ENCODE assay signal across 8 mouse cellular contexts in the genomic region with DNA sequence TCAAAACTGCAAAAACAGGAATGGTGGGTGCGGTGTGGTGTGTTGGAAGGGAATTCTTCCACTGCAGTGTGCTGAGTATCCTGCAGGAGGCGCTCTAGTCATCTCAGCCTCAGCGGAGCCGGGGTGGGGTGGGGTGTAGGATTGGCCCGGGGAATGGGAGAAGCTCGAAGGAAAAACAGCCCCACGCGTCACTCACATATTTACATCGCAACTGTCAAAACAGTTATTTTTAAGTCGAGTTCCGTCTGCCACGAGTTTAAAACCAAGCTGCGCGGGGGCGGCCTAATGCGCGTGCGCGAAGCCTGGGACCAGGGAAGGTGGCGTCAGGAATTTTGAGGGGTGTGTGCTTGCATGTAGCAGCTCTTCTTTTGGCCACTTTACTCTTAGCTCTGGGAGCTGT. TPM values are rescaled to one million over a fixed set of nuclear protein-coding genes. Genes with fewer than 3 reads are reported as not detected.
DNase-seq lines count a peak whose midpoint lies in the region; ATAC-seq and TF ChIP-seq lines count a peak whose summit lies in the region.

No protein-coding gene starts in this region.

- H3K9me3 ChIP-seq in embryonic facial prominence, embryonic 11.5 days (replicated peaks; ENCODE audit: control insufficient read depth, low read length) = no peaks in the 10 kb centered on the region
- no peaks in the 10 kb centered on the region for H3K9me3 ChIP-seq in heart, embryonic 10.5 days
- H3K9me3 ChIP-seq in kidney, embryonic 15.5 days (replicated peaks) = no peaks in the 10 kb centered on the region
- no peaks in the 10 kb centered on the region for H3K9me3 ChIP-seq in limb, embryonic 13.5 days
- no peaks in the 10 kb centered on the region for H3K9me3 ChIP-seq in midbrain, embryonic 14.5 days (ENCODE audit: control insufficient read depth, low read length)

- H3K27ac ChIP-seq in thymus, adult 2 months (ENCODE audit: control insufficient read depth, insufficient read depth, low read length) = no peak overlapping the region
- no peak overlapping the region for H3K27ac ChIP-seq in embryonic facial prominence, embryonic 11.5 days (replicated peaks; ENCODE audit: low read depth, low read length)
- H3K27ac ChIP-seq in heart, embryonic 10.5 days = peak overlapping the region; percentile 25; the same call in 1 of the 2 replicates
- H3K27ac ChIP-seq in kidney, embryonic 15.5 days = no peak overlapping the region
- no peak overlapping the region for H3K27ac ChIP-seq in limb, embryonic 13.5 days
- H3K27ac ChIP-seq in midbrain, embryonic 14.5 days (replicated peaks; ENCODE audit: low read depth, low read length) = peak overlapping the region; percentile 61

- TF ChIP-seq CTCF in thymus, adult 2 months (IDR thresholded peaks at IDR 0.05; ENCODE audit: borderline replicate concordance, control insufficient read depth, extremely low read depth, insufficient read depth, low read length, poor library complexity) = peak; percentile 69; the same call in 1 of the 2 replicates

- no peak for ATAC-seq in embryonic facial prominence, embryonic 11.5 days (replicated peaks; ENCODE audit: insufficient number of reproducible peaks, low FRiP score, low TSS enrichment, low read depth)
- 0 out of 2 replicates have a peak, but pooled peaks have one; percentile 56 for ATAC-seq in kidney, embryonic 15.5 days (replicated peaks; ENCODE audit: low FRiP score)
- peak; percentile 38 for ATAC-seq in limb, embryonic 13.5 days (ENCODE audit: low FRiP score, low read depth)
- ATAC-seq in midbrain, embryonic 14.5 days (ENCODE audit: low FRiP score, low TSS enrichment) = no peak

- DNase-seq in thymus, adult 2 months = peak; percentile 22
- DNase-seq in thymus, adult 18-20 months = no peak
- peak; percentile 64 for DNase-seq in embryonic facial prominence, embryonic 11.5 days (ENCODE audit: low spot score)
- DNase-seq in heart, embryonic 10.5 days (ENCODE audit: low spot score) = no peak
- peak; percentile 73 for DNase-seq in midbrain, embryonic 14.5 days
- peak; percentile 77 for DNase-seq in testis, postnatal 10 days (ENCODE audit: low spot score)

- no peak overlapping the region for H3K9ac ChIP-seq in embryonic facial prominence, embryonic 11.5 days (replicated peaks; ENCODE audit: low read length)
- H3K9ac ChIP-seq in kidney, embryonic 15.5 days = no peak overlapping the region
- H3K9ac ChIP-seq in limb, embryonic 13.5 days = no peak overlapping the region
- 0 out of 2 replicates have a peak overlapping the region, but pooled peaks have one; percentile 12 for H3K9ac ChIP-seq in midbrain, embryonic 14.5 days (replicated peaks; ENCODE audit: low read length)

- peak overlapping the region; percentile 22; the same call in 1 of the 2 replicates for H3K4me2 ChIP-seq in embryonic facial prominence, embryonic 11.5 days (ENCODE audit: low read depth, low read length)
- peak overlapping the region; percentile 52 for H3K4me2 ChIP-seq in kidney, embryonic 15.5 days
- peak overlapping the region; percentile 56 for H3K4me2 ChIP-seq in limb, embryonic 13.5 days (replicated peaks)
- peak overlapping the region; percentile 41 for H3K4me2 ChIP-seq in midbrain, embryonic 14.5 days (ENCODE audit: low read length)

- H3K27me3 ChIP-seq in thymus, adult 2 months (ENCODE audit: control insufficient read depth, insufficient read depth, low read length) = no peaks in the 10 kb centered on the region
- peaks cover 3% of the 10 kb centered on the region; the same call in 1 of the 2 replicates for H3K27me3 ChIP-seq in embryonic facial prominence, embryonic 11.5 days (ENCODE audit: control insufficient read depth, insufficient read depth, low read length)
- peaks cover 45% of the 10 kb centered on the region for H3K27me3 ChIP-seq in heart, embryonic 10.5 days (ENCODE audit: insufficient read depth, poor library complexity, severe bottlenecking)
- H3K27me3 ChIP-seq in kidney, embryonic 15.5 days = peaks cover 46% of the 10 kb centered on the region
- H3K27me3 ChIP-seq in limb, embryonic 13.5 days = peaks cover 36% of the 10 kb centered on the region
- H3K27me3 ChIP-seq in midbrain, embryonic 14.5 days (ENCODE audit: control insufficient read depth, insufficient read depth, low read length) = no peaks in the 10 kb centered on the region

- H3K36me3 ChIP-seq in thymus, adult 2 months (ENCODE audit: control insufficient read depth, insufficient read depth, low read length) = no peaks in the 10 kb centered on the region
- H3K36me3 ChIP-seq in embryonic facial prominence, embryonic 11.5 days (replicated peaks; ENCODE audit: control insufficient read depth, insufficient read depth, low read depth, low read length) = no peaks in the 10 kb centered on the region
- no peaks in the 10 kb centered on the region for H3K36me3 ChIP-seq in heart, embryonic 10.5 days
- no peaks in the 10 kb centered on the region for H3K36me3 ChIP-seq in kidney, embryonic 15.5 days
- H3K36me3 ChIP-seq in limb, embryonic 13.5 days = no peaks in the 10 kb centered on the region
- no peaks in the 10 kb centered on the region for H3K36me3 ChIP-seq in midbrain, embryonic 14.5 days (ENCODE audit: control insufficient read depth, insufficient read depth, low read length)

- no peaks in the 10 kb centered on the region; the same call in 1 of the 2 replicates for H3K4me1 ChIP-seq in thymus, adult 2 months (replicated peaks; ENCODE audit: control insufficient read depth, insufficient read depth, low read length)
- no peaks in the 10 kb centered on the region; the same call in 1 of the 2 replicates for H3K4me1 ChIP-seq in embryonic facial prominence, embryonic 11.5 days (ENCODE audit: control insufficient read depth, insufficient read depth, low read length)
- H3K4me1 ChIP-seq in heart, embryonic 10.5 days = peaks cover 42% of the 10 kb centered on the region
- H3K4me1 ChIP-seq in kidney, embryonic 15.5 days = peaks cover 26% of the 10 kb centered on the region
- H3K4me1 ChIP-seq in limb, embryonic 13.5 days = peaks cover 31% of the 10 kb centered on the region
- H3K4me1 ChIP-seq in midbrain, embryonic 14.5 days (ENCODE audit: control insufficient read depth, insufficient read depth, low read length) = peaks cover 49% of the 10 kb centered on the region

- 10% methylated on average over 20 of the region's 20 CpGs for WGBS in thymus, adult 2 months
- 5% methylated on average over 20 of the region's 20 CpGs for WGBS in embryonic facial prominence, embryonic 11.5 days
- WGBS in heart, embryonic 10.5 days = 4% methylated on average over 20 of the region's 20 CpGs
- WGBS in kidney, embryonic 15.5 days = 4% methylated on average over 20 of the region's 20 CpGs
- WGBS in limb, embryonic 13.5 days = 6% methylated on average over 20 of the region's 20 CpGs
- 6% methylated on average over 20 of the region's 20 CpGs for WGBS in midbrain, embryonic 14.5 days

- no peak overlapping the region for H3K4me3 ChIP-seq in thymus, adult 2 months (ENCODE audit: control insufficient read depth, insufficient read depth, low read length)
- peak overlapping the region; percentile 14; the same call in 1 of the 2 replicates for H3K4me3 ChIP-seq in embryonic facial prominence, embryonic 11.5 days (ENCODE audit: low read depth, low read length)
- H3K4me3 ChIP-seq in heart, embryonic 10.5 days = peak overlapping the region; percentile 49
- peak overlapping the region; percentile 28 for H3K4me3 ChIP-seq in kidney, embryonic 15.5 days (replicated peaks)
- H3K4me3 ChIP-seq in limb, embryonic 13.5 days = peak overlapping the region; percentile 36
- no peak overlapping the region for H3K4me3 ChIP-seq in midbrain, embryonic 14.5 days (replicated peaks; ENCODE audit: low read depth, low read length)

- TF ChIP-seq POLR2A in thymus, adult 2 months (IDR thresholded peaks at IDR 0.05; ENCODE audit: control insufficient read depth, extremely low read depth, insufficient read depth, low read length, poor library complexity) = no peak

RNA-seq across cellular contexts. Expression of a gene that starts 17.3 kb away (rescaled TPM):
- polyA plus RNA-seq in thymus, adult 2 months (2012; rRNA removed) = not detected in 2 replicates
- polyA plus RNA-seq in embryonic facial prominence, embryonic 11.5 days (2014; fragmentation: Nextera tagmentation; extraction: Ambion mirVana) = not detected in 2 replicates
- polyA plus RNA-seq in heart, embryonic 10.5 days (2016; fragmentation: Nextera tagmentation; extraction: Ambion mirVana) = not detected in 2 replicates
- polyA plus RNA-seq in kidney, embryonic 15.5 days (2015; fragmentation: Nextera tagmentation; extraction: Ambion mirVana) = not detected in 2 replicates
- not detected in 2 replicates for polyA plus RNA-seq in limb, embryonic 13.5 days (2015; fragmentation: Nextera tagmentation; extraction: Ambion mirVana)
- 0.70 TPM in 1 of 2 replicates, not detected in the other for polyA plus RNA-seq in midbrain, embryonic 14.5 days (2014; fragmentation: Nextera tagmentation; extraction: Ambion mirVana)

RNA-seq across cellular contexts. Expression of a gene that starts 21.0 kb away (rescaled TPM):
- 0.03 TPM in 1 of 2 replicates, not detected in the other for polyA plus RNA-seq in thymus, adult 2 months (2012; rRNA removed)
- polyA plus RNA-seq in embryonic facial prominence, embryonic 11.5 days (2014; fragmentation: Nextera tagmentation; extraction: Ambion mirVana) = 0.65 and 0.99 TPM in 2 replicates
- polyA plus RNA-seq in heart, embryonic 10.5 days (2016; fragmentation: Nextera tagmentation; extraction: Ambion mirVana) = 0.05 TPM in 1 of 2 replicates, not detected in the other
- 0.05 TPM in 2 replicates for polyA plus RNA-seq in kidney, embryonic 15.5 days (2015; fragmentation: Nextera tagmentation; extraction: Ambion mirVana)
- polyA plus RNA-seq in limb, embryonic 13.5 days (2015; fragmentation: Nextera tagmentation; extraction: Ambion mirVana) = 0.19 and 0.43 TPM in 2 replicates
- 4.4 and 4.5 TPM in 2 replicates for polyA plus RNA-seq in midbrain, embryonic 14.5 days (2014; fragmentation: Nextera tagmentation; extraction: Ambion mirVana)

RNA-seq across cellular contexts. Expression of a gene that starts 21.0 kb away (rescaled TPM):
- polyA plus RNA-seq in thymus, adult 2 months (2012; rRNA removed) = not detected in 2 replicates
- polyA plus RNA-seq in embryonic facial prominence, embryonic 11.5 days (2014; fragmentation: Nextera tagmentation; extraction: Ambion mirVana) = 1.1 and 3.4 TPM in 2 replicates
- 0.12 and 0.49 TPM in 2 replicates for polyA plus RNA-seq in heart, embryonic 10.5 days (2016; fragmentation: Nextera tagmentation; extraction: Ambion mirVana)
- polyA plus RNA-seq in kidney, embryonic 15.5 days (2015; fragmentation: Nextera tagmentation; extraction: Ambion mirVana) = 0.31 and 0.51 TPM in 2 replicates
- 0.69 and 1.1 TPM in 2 replicates for polyA plus RNA-seq in limb, embryonic 13.5 days (2015; fragmentation: Nextera tagmentation; extraction: Ambion mirVana)
- polyA plus RNA-seq in midbrain, embryonic 14.5 days (2014; fragmentation: Nextera tagmentation; extraction: Ambion mirVana) = 21.2 and 23.2 TPM in 2 replicates

Comparison
In these comparisons a context has a peak if more than half of its experiments do, and no peak if none do; other contexts are left out.
1. DNase-seq: peak in thymus, adult 2 months (single experiment), embryonic facial prominence, embryonic 11.5 days (single experiment), midbrain, embryonic 14.5 days (single experiment) and testis, postnatal 10 days (single experiment); none in thymus, adult 18-20 months (0 of 2) and heart, embryonic 10.5 days (single experiment).
2. H3K27ac ChIP-seq: peak in heart, embryonic 10.5 days (single experiment) and midbrain, embryonic 14.5 days (single experiment); none in thymus, adult 2 months (single experiment), embryonic facial prominence, embryonic 11.5 days (single experiment), kidney, embryonic 15.5 days (single experiment) and limb, embryonic 13.5 days (single experiment).
3. H3K4me3 ChIP-seq: peak in embryonic facial prominence, embryonic 11.5 days (single experiment), heart, embryonic 10.5 days (single experiment), kidney, embryonic 15.5 days (single experiment) and limb, embryonic 13.5 days (single experiment); none in thymus, adult 2 months (single experiment) and midbrain, embryonic 14.5 days (single experiment).
4. ATAC-seq: peak in kidney, embryonic 15.5 days (single experiment) and limb, embryonic 13.5 days (single experiment); none in embryonic facial prominence, embryonic 11.5 days (single experiment) and midbrain, embryonic 14.5 days (single experiment).
5. Peak in every context shown above with its lines, with median percentiles within 50 percentile points of each other: H3K4me2 ChIP-seq.